Mouse (Mus musculus): ENCODE measurements around the gene Gnl3l. TPM values are rescaled to one million over a fixed set of nuclear protein-coding genes. Genes with fewer than 3 reads are reported as not detected.

The Gnl3l gene
- 23.8 and 25.4 TPM in 2 replicates for polyA plus RNA-seq (2015; fragmentation: Nextera tagmentation; extraction: Ambion mirVana)

- DNase-seq (ENCODE audit: low spot score), result peak; percentile 92
Measured at GRCm38 (mm10) chrX:151016938-151017877, at the start of gene Gnl3l. TSS of gene Gnl3l (minus strand) at chrX:151017322.

- DNase-seq (ENCODE audit: low spot score), result no peak
Measured at GRCm38 (mm10) chrX:151066071-151066666, 49.0 kb upstream of the Gnl3l start.

DNA sequence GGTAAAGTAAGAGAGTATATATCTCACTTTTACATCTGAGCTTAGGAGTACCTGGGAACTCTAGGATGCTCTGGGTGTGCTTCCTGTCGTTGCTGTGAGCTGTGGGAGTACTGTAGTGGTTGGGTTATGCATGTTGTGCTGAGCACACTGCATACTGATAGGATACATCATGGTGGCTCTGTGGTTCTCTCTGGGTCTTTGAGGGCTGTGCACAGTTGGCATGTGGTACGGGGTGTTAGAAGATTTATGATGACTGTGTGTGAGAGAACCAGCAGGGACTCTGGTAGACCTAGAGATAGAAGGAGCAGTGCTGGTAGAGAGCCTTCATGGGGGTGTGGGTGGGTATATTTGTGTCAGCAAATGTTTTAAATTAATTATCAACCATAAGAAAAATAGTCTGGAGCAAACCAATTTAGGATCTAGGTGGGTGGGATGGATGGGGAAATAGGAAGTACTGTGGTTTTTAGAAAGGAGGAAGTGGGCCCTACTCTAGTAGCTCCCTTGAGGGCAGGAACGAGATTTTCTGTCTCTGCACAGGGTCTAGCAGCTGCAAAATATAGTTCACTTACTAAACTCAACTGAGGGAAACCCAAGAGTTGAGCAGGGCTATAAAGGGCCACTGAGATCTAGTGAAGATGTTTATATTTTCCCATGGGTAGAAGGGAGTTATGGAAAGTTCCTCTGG lies 44.6 kb upstream of the Gnl3l start:
- no peak for DNase-seq (ENCODE audit: low spot score)

GRCm38 (mm10) chrX:151059346-151059745 lies 42.2 kb upstream of the Gnl3l start:
- no peak for DNase-seq (ENCODE audit: low spot score)

- no peak for DNase-seq (ENCODE audit: low spot score)
Measured at GRCm38 (mm10) chrX:151055559-151055958, 38.4 kb upstream of the Gnl3l start.

DNA sequence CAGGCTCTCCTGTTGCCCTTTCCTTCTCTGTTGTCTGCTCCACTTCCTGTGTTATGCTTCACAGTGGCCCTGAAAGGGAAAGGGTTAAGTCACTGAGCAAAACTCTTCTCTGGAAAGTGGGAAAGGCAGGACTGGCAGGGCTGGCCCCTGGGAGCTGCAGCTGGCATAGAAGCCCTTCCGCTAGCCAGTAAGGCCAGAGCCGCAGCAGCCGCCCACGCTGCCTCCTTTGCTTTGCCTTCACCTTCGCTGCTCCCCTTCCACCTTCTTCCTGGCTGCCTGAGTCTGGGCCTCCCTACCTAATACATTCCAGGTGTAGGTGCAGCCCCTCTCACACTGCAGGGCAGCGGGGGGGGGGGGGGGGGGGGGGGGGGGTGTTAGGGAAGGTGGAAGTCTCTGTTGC lies 37.4 kb upstream of the Gnl3l start:
- no peak for DNase-seq (ENCODE audit: low spot score)

DNA sequence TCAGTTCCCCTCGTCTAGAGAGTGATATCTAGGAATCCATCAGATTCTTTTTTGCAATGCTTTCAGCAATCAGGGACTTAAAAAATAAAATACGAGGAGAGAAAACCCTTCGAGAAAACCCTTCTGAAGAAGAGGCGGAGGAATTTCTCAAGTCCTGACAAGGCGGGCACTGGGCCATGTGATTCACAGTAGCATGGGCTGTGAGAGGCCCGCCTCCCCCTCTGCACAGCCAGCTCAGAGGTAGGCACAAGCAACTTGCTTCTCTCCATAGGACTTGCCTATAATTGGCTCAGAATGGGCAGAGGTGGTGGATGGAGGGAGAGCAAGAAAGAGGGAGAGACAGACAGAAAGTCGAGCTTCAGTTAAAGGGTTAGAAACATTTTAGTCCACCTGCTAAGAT lies 33.2 kb upstream of the Gnl3l start:
- DNase-seq (ENCODE audit: low spot score), result no peak

DNA sequence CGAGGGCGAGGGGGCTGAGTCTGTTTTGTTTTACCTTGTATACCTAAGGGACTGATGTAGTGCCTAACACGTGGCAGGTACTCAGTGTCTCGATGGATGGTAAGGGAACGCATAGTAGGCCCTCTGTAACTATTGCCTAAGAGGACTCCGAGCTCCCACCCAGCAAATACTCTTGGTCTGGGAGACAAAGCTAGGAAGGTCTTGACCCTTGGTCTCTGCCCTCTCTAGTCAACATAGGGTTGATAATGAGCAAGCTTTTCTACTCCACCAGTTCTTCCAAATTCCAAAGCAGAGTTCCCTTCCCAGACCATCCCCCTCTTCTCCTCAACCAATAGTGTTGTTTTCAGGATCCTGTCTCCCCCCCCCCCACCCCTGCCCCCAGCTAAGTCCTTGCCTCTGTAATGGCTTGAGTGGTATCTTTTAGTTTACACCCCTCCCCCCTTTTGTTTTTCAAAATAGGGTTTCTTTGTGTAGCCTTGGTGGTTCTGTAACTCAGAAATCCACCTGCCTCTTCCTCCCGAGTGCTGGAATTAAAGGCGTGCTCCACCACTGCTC lies 32.6 kb upstream of the Gnl3l start:
- no peak for DNase-seq (ENCODE audit: low spot score)

- DNase-seq (ENCODE audit: low spot score), result no peak
Measured at GRCm38 (mm10) chrX:151047431-151048058, 30.4 kb upstream of the Gnl3l start.

GRCm38 (mm10) chrX:151046777-151047430 lies 29.8 kb upstream of the Gnl3l start:
- DNase-seq (ENCODE audit: low spot score), result peak; percentile 20

GRCm38 (mm10) chrX:151046321-151046720 lies 29.2 kb upstream of the Gnl3l start:
- DNase-seq (ENCODE audit: low spot score), result no peak

- DNase-seq (ENCODE audit: low spot score), result no peak
Measured at GRCm38 (mm10) chrX:151045850-151046249, 28.7 kb upstream of the Gnl3l start, which contains the start of gene Fgd1. TSS of gene Fgd1 (plus strand) at chrX:151046150.

- no peak for DNase-seq (ENCODE audit: low spot score)
Measured at GRCm38 (mm10) chrX:151041223-151041622, 24.1 kb upstream of the Gnl3l start.

DNA sequence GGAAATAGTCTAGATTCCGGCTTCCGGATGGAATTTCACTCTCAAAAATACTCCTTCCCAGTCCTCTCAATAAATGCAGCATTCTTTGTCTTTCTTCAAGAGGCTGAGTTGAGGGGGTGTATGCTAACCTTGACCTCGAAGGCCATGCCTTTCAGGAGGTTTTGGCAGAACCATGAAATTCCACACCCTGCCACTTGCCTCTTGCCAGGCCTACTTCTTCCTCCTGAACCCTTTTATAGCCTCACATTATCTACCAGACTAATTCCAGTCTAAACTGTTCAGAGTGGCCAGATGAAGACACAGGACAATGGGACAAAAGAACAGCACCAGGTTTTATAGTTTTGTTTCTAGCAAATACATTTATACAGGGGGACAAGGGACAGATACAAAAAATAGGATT lies 14.3 kb upstream of the Gnl3l start:
- DNase-seq (ENCODE audit: low spot score), result no peak

DNA sequence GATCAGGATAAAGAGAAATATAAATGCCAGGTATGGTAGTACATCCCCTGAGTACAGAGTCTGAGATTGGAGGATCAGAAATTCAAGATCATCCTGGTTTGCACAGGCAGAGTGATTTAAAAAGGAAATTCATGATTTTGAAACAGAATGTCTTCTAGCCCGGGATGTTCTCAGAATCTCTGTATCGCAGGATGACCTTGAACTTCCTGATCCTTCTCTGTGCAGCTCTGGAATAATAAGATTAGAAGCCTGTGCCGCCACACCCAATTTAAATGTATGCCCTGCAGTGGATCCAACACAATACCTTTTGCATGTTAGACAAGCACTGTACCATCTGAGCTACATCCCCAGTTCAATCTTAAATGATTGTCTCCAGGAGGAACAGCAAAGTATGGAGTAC lies 1.7 kb upstream of the Gnl3l start:
- DNase-seq (ENCODE audit: low spot score), result no peak

GRCm38 (mm10) chrX:151017897-151018296 lies 775 bp upstream of the Gnl3l start:
- no peak for DNase-seq (ENCODE audit: low spot score)

DNA sequence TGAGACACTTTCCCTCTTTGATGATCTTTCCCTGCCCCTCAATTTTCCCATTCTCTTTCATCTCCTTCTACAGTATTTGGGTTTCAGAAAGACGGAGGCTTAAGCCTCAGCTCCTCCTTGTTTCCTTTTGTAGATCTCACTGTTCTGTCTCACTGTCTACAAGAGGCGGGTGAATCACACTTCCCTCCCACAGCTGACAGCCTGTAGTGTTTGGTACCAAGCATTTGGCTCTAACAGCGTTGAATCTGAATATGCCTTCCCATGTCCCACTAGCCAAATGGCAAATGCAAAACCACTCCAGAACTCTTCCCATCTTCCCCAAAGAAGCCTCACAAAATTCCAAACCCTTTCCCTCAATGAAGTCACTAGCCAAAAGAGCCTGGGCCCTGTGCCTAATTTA lies 20.3 kb downstream of the Gnl3l start:
- DNase-seq (ENCODE audit: low spot score), result no peak

GRCm38 (mm10) chrX:150981621-150982020 lies 35.5 kb downstream of the Gnl3l start:
- no peak for DNase-seq (ENCODE audit: low spot score)

DNA sequence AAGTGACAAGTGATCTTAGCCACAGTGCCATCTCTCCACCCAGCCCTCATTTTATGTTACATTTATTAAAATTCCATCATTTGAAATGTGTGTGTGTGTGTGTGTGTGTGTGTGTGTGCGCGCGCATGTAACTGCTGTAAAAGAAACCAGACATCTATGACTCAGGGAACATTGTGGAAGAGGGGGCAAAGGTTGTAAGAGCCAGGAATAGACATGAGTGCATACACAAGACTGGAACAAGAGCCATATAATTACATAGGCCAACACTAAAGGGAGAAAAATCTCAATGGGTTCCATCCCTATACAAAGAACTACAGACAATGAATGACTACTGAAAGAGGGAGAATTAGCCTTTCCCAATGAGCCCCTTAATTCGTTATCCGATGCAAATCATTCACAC lies 41.7 kb downstream of the Gnl3l start:
- no peak for DNase-seq (ENCODE audit: low spot score)

GRCm38 (mm10) chrX:150963027-150963426 lies 54.1 kb downstream of the Gnl3l start:
- DNase-seq (ENCODE audit: low spot score), result peak; percentile 3

DNA sequence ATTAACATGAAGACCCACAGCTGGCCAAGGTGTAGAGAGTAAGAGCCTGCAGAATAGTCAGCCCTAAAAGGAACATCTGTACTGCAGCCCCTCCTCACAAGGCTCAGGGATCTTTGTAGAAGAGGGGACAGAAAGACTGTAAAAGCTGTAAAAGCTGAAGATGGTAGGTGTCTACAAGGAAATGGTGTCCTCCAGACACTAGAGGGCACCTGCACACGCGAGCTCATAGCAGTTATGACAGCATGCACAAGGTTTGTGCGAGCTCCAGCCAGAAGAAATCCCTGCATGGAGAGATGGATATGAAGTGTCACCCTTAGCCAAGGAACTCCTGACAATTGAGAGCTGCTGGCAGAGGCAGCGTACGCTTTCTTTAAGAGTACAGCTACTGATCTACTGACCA lies 56.4 kb downstream of the Gnl3l start:
- no peak for DNase-seq (ENCODE audit: low spot score)
